Mouse (Mus musculus) heart, embryonic 13.5 days (tissue): ENCODE measurements around the gene Ccdc47. TPM values are rescaled to one million over a fixed set of nuclear protein-coding genes. Genes with fewer than 3 reads are reported as not detected.

Experiments
- ATAC-seq: fragments of 200-750 bp; cut with Nextera tagmentation; 2 replicates; pipeline ENCODE4 v1.8.0; 2017; ENCODE audit warnings: moderate TSS enrichment; ENCODE audit not compliant: insufficient number of reproducible peaks, low FRiP score, low TSS enrichment; ENCODE audit errors: extremely low read depth
- H3K27ac ChIP-seq: fragments of 300-500 bp; sonication (generic); replicated peaks from 2 replicates; pipeline ENCODE4 v1.5.1; 2015; ENCODE audit warnings: moderate library complexity, mild to moderate bottlenecking, inconsistent platforms
- H3K27me3 ChIP-seq: fragments of 300-500 bp; sonication (generic); replicated peaks from 2 replicates; pipeline ENCODE4 v1.6.1; 2015; ENCODE audit warnings: mild to moderate bottlenecking, inconsistent platforms
- H3K36me3 ChIP-seq: fragments of 300-500 bp; sonication (generic); 2 replicates; pipeline ENCODE4 v1.6.1; 2015; ENCODE audit warnings: mild to moderate bottlenecking, inconsistent platforms
- H3K4me1 ChIP-seq: fragments of 300-500 bp; sonication (generic); 2 replicates; pipeline ENCODE4 v1.6.1; 2015; ENCODE audit warnings: inconsistent platforms
- H3K4me2 ChIP-seq: fragments of 300-500 bp; sonication (generic); 2 replicates; pipeline ENCODE4 v1.6.1; 2015; ENCODE audit warnings: inconsistent platforms, mild to moderate bottlenecking, moderate library complexity
- H3K4me3 ChIP-seq: fragments of 300-500 bp; sonication (generic); 2 replicates; pipeline ENCODE4 v1.5.1; 2015; ENCODE audit warnings: moderate library complexity, mild to moderate bottlenecking, inconsistent platforms
- H3K9ac ChIP-seq: fragments of 300-500 bp; sonication (generic); 2 replicates; pipeline ENCODE4 v1.6.1; 2015; ENCODE audit warnings: inconsistent platforms, mild to moderate bottlenecking, moderate library complexity
- H3K9me3 ChIP-seq: fragments of 300-500 bp; sonication (generic); 2 replicates; pipeline ENCODE4 v1.6.1; 2016; ENCODE audit warnings: inconsistent platforms
- WGBS: fragments of 180-500 bp; shearing (Covaris S2); methylation state at CpG from one replicate; pipeline ENCODE4 v1.1.7; 2015; ENCODE audit warnings: mixed read lengths; 5-methylcytosine and 5-hydroxymethylcytosine counted together
- polyA plus RNA-seq: library from polyadenylated mRNA; unstranded; fragments of >200 nt; fragmentation: Nextera tagmentation; extraction: Ambion mirVana; gene quantifications from 2 replicates; pipeline ENCODE4 v1.2.1, GENCODE M21; 2015

Gene Ccdc47
- polyA plus RNA-seq = 79.6 and 81.5 TPM in 2 replicates

DNA sequence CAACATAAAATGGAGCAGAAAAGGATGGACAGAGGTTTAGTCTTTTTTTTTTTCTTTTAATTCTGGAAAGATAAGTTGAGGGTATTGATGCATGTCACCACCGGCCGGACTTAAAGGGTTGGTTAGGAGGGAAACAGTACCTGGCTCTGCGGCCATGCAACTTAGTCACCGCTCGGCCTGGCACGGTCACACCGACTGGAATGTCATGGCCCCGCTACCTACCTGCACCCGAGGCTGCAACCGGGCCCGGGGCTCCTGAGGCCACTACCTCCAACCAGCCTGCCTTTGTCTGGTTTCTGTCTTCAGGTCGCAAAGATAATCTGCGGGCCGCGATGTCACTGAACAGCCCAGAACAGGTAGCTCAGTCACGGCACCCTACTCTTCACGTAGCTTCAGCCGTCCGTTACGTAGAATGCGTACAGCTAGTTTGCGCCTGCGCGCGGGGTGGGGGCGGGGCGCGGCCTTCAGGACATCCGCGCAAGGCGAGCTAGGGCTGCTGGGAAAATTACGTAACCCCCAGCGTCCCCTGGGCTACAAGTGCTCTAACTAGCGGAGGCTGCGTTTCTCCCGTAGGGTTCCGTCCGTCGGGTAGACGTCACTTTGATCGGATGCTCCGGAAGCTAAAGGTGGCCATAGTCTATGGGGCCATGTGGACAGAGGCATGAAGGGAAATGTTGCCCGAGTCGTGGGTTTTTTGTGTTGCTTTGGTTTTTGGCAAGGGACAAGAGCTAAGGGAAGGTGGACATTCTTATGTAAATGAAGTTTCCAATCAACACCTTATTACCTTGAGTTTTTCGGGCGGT lies at the start of gene Ccdc47:
Gene Ccdc47, minus strand, starts transcription at position 418 of the 803 bp plus-strand sequence.
- Histone ChIP-seq H3K9ac (peak within 1 kb of the TSS; percentile 99), H3K4me1 (peaks cover 28% of the 10 kb centered on the region), H3K4me3 (peak within 1 kb of the TSS; percentile 83), H3K27ac (peak within 1 kb of the TSS; percentile 97), H3K27me3 (no peaks in the 10 kb centered on the region), H3K4me2 (peak within 1 kb of the TSS; percentile 82), H3K36me3 (peaks cover 24% of the 10 kb centered on the region), H3K9me3 (no peaks in the 10 kb centered on the region)
- WGBS = under 1% methylated on average over 46 of the region's 46 CpGs
- peak; percentile 92 for ATAC-seq

DNA sequence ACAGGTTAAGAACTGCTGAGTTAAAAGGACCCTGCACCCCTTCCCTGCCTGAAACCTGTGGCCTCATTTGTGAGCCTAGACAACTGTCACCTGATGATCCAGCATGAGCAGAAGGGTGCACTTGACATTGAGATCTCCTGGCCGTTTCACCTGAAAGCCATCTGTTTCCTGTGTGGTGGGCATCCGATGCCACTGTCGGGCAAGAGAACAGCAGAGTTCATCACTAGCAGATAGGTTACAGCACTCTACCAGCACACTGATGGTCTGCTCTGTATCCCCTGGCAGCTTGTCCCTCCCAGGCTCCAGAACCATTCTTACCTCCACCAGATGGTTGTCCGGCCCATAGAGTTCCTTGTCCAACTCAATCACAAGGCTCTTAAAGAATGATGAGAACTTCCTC lies 49.4 kb upstream of the Ccdc47 start:
- WGBS = 87% methylated on average over 4 of the region's 4 CpGs

DNA sequence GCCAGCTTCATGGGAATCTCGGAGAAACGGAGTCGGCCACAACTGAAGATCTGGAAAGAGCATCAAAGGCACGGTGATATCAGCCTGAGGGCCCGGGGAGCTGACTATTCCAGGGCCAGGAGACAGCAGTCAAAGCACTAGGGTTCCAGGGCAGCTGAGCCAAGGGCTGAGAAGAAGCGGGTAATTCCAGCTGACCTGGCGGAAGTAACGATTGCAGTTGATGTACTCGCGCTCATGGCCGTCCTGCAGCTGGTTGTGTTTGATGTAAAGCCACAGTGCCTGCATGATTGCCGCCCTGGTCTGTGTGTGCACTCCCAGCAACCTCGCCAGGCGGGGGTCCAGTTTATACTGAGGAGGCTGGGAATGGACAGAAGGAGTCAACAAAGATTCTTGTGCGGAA lies 48.8 kb upstream of the Ccdc47 start:
- 91% methylated on average over 15 of the region's 15 CpGs for WGBS
- no peaks in the 10 kb centered on the region for H3K27me3 ChIP-seq
- no peaks in the 10 kb centered on the region for H3K9me3 ChIP-seq
- H3K4me3 ChIP-seq = no peak overlapping the region
- peaks cover 26% of the 10 kb centered on the region for H3K4me1 ChIP-seq
- no peak overlapping the region for H3K4me2 ChIP-seq
- no peak overlapping the region for H3K9ac ChIP-seq
- ATAC-seq = no peak
- H3K36me3 ChIP-seq = peaks cover 76% of the 10 kb centered on the region
- no peak overlapping the region for H3K27ac ChIP-seq

More for the DNA sequence above, 49.4 kb upstream of the Ccdc47 start:
- no peak overlapping the region for H3K4me3 ChIP-seq
- H3K9me3 ChIP-seq = no peaks in the 10 kb centered on the region
- H3K4me2 ChIP-seq = no peak overlapping the region
- H3K9ac ChIP-seq = no peak overlapping the region
- no peak overlapping the region for H3K27ac ChIP-seq
- no peaks in the 10 kb centered on the region for H3K27me3 ChIP-seq
- ATAC-seq = no peak
- H3K4me1 ChIP-seq = peaks cover 31% of the 10 kb centered on the region
- peaks cover 74% of the 10 kb centered on the region for H3K36me3 ChIP-seq

DNA sequence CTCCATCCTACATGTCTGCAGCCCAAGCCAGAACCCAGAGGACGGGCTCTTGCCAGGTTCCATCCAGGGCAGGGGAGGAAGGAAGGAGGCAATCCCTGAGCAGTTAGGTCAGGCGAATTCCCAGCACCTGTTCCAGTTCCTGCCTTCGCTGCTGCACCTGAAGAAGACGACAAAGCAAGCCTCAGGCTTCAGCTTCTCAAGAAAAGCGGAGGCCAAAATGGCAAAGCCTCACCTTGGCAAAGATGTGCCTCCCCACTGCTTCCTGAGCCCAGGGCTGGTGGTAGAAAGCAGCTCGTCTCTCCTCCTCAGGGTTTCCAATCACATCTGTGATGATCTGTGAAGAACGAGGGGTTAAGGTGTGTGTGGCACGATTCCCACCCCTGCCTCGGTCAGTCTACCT lies 47.8 kb upstream of the Ccdc47 start:
- peaks cover 19% of the 10 kb centered on the region for H3K4me1 ChIP-seq
- H3K4me2 ChIP-seq = no peak overlapping the region
- ATAC-seq = no peak
- H3K36me3 ChIP-seq = peaks cover 85% of the 10 kb centered on the region
- H3K9ac ChIP-seq = no peak overlapping the region
- no peak overlapping the region for H3K27ac ChIP-seq
- H3K9me3 ChIP-seq = no peaks in the 10 kb centered on the region
- no peaks in the 10 kb centered on the region for H3K27me3 ChIP-seq
- 91% methylated on average over 9 of the region's 9 CpGs for WGBS
- no peak overlapping the region for H3K4me3 ChIP-seq

DNA sequence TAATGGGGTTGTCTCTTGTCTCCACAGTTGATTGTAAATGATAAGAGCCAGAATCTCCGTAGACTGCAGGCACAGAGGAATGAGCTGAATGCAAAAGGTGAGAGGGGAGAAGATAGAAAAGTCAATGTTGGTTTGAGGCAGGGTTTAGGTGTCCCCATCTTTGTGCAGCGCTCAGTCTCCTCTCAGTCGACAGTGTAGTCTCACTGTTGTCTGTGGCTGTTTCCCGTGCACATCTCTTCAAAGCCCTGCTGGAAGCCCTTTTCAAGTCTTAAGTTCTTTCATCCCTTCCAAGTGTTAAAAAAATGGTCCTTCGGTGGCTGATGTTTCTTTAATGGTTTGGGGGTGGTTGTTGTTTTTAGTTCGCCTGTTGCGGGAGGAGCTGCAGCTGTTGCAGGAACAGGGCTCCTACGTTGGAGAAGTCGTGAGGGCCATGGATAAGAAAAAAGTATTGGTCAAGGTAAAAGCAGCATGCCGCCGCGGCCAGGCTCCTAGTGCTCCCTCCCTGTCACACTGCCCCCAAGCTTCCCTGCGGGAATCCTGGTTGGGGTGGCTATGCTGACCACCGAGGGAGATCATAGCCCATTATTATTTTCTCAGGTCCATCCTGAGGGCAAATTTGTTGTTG lies 44.8 kb upstream of the Ccdc47 start:
- H3K27me3 ChIP-seq = no peaks in the 10 kb centered on the region
- H3K4me3 ChIP-seq = no peak overlapping the region
- H3K4me2 ChIP-seq = no peak overlapping the region
- peaks cover 13% of the 10 kb centered on the region for H3K4me1 ChIP-seq
- ATAC-seq = no peak
- H3K9me3 ChIP-seq = no peaks in the 10 kb centered on the region
- no peak overlapping the region for H3K27ac ChIP-seq
- H3K9ac ChIP-seq = no peak overlapping the region
- peaks cover 83% of the 10 kb centered on the region for H3K36me3 ChIP-seq
- 71% methylated on average over 14 of the region's 14 CpGs for WGBS

DNA sequence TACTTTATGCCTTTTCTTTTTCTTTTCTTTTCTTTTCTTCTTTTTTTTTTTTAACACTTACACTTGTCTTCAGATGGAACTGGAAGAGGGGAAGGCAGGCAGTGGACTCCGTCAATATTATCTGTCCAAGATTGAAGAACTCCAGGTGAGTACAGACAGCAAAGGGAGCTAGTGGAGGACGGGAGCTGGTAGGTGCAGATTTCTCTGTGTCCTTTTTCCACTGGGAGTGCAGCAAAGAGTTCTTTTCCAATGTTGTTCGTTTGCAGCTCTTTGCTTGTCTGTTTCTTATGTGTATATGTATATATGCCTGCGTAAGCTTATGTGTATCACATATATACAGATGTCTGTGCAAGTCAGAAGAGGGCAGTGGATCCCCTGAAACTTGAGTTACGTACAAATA lies 40.6 kb upstream of the Ccdc47 start:
- WGBS = 55% methylated on average over 5 of the region's 5 CpGs
- peak overlapping the region; percentile 74; the same call in 1 of the 2 replicates for H3K27ac ChIP-seq
- H3K4me2 ChIP-seq = peak overlapping the region; percentile 99
- no peaks in the 10 kb centered on the region for H3K27me3 ChIP-seq
- peaks cover 68% of the 10 kb centered on the region for H3K36me3 ChIP-seq
- peak overlapping the region; percentile 80 for H3K4me3 ChIP-seq
- H3K9ac ChIP-seq = peak overlapping the region; percentile 89
- H3K9me3 ChIP-seq = no peaks in the 10 kb centered on the region
- no peak for ATAC-seq
- H3K4me1 ChIP-seq = peaks cover 25% of the 10 kb centered on the region

DNA sequence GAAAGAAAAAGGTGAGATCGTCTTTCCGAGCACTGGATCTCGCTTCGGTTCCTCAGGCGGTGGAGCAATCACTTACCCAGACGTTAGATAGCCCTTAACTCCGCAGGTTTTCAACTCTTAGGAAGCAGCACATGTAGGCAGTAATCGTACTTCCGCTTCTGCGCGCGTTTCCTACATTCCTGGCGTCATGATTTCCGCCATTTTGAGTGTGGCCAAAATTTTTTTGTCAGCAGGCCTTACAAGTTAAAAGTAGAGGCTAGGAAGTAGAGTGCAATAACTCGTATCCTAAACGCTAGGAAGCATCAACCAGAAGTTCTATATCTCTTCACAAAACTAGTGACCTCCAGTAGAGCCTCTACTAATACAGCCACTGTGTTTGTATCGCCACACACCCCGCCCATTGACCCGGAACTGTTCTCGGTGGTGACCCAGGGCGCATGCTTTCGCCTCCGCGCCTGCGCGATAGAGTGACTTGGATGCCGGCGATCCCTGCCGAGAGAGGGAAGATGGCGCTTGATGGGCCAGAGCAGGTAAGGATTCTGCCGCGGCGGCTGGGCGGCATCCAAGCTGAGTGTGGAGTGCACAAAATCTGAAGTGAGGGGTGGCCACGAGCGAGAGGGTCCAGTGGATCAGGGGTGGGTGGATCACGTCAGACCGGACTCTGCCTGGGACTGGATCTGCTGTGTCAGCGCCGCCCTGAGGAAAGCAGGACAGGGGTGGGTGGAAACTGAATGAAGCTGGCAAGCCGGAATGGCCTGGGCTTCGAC lies 39.7 kb upstream of the Ccdc47 start, which contains the start of the genes Ftsj3 and Psmc5:
Gene Ftsj3, minus strand, starts transcription at position 395 of the 767 bp plus-strand sequence.
Gene Psmc5, plus strand, starts transcription at position 470 of the 767 bp plus-strand sequence.
- WGBS = under 1% methylated on average over 42 of the region's 42 CpGs
- Histone ChIP-seq H3K9ac (peak within 1 kb of the TSS; percentile 89), H3K9me3 (no peaks in the 10 kb centered on the region), H3K4me3 (peak within 1 kb of the TSS; percentile 80), H3K4me1 (peaks cover 25% of the 10 kb centered on the region), H3K27ac (peak within 1 kb of the TSS; percentile 74), H3K4me2 (peak within 1 kb of the TSS; percentile 99), H3K27me3 (no peaks in the 10 kb centered on the region), H3K36me3 (peaks cover 68% of the 10 kb centered on the region)
- peak; percentile 85 for ATAC-seq

DNA sequence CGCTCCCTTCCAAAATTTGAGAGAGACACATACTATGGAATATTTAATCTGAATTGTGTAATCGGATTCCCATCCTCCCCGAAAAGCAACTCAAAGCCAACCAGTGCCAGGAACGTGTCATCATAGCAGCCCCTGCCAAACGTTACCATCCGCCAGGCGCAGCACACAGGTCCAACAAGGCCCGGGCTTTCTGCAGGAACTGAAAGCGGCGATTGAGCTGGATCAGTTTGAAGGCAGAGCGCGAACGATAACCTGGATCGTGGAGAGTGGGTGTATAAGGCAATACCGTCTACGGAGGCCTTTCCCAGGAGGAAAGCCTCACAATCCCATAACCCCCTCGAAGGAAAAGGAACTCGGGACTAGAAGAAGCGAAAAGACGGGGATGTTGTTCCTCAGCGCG lies 39.0 kb upstream of the Ccdc47 start:
- peaks cover 70% of the 10 kb centered on the region for H3K36me3 ChIP-seq
- H3K9ac ChIP-seq = peak overlapping the region; percentile 89
- peak overlapping the region; percentile 74 for H3K27ac ChIP-seq
- H3K27me3 ChIP-seq = no peaks in the 10 kb centered on the region
- WGBS = 2% methylated on average over 22 of the region's 22 CpGs
- no peak for ATAC-seq
- H3K4me3 ChIP-seq = peak overlapping the region; percentile 80
- H3K9me3 ChIP-seq = no peaks in the 10 kb centered on the region
- H3K4me1 ChIP-seq = peaks cover 25% of the 10 kb centered on the region
- peak overlapping the region; percentile 99 for H3K4me2 ChIP-seq

DNA sequence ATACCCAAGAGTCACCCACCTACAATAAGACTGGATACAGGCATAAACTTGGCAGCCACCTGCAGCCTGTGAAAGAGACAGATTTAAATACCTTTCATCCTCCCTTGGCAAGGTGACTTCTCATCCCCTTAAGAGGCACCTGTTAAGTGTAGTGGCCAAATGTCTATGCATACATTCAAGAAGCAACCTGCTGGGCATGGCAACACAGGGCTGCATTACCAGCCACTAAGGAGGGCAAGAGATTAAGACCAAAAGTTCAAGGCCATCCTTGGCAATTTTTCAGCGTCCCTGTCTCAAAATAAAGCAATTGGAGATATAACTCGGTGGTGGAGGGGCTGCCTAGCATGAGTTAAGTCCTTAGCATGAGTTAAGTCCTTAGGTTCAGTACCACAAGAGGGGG lies 38.6 kb upstream of the Ccdc47 start:
- Histone ChIP-seq H3K4me2 (peak overlapping the region; percentile 99), H3K4me1 (peaks cover 25% of the 10 kb centered on the region), H3K9me3 (no peaks in the 10 kb centered on the region), H3K27ac (peak overlapping the region; percentile 74; the same call in 1 of the 2 replicates), H3K4me3 (peak overlapping the region; percentile 80), H3K36me3 (peaks cover 73% of the 10 kb centered on the region), H3K27me3 (no peaks in the 10 kb centered on the region), H3K9ac (peak overlapping the region; percentile 89)
- 15% methylated on average over 2 of the region's 2 CpGs for WGBS
- ATAC-seq = no peak

DNA sequence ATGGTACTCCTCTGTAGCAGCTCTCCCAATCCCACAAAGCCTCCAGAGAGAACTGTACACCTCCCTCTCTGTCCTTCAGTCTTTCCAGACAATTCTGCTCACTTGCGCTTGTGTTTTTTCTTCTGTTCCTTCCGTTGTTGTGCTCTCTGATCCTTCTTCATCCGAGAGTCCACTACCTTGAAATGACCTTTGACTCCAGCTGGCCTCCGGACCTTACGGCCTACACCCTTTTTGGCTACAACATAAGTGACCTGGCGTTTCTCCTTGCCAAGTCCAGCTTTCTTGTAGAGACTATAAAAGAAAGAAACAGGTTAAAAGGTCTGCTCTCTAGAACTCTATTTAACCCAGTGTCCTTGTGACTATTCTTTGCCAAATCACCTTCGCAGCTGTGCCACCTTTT lies 33.2 kb upstream of the Ccdc47 start:
- 81% methylated on average over 7 of the region's 7 CpGs for WGBS

DNA sequence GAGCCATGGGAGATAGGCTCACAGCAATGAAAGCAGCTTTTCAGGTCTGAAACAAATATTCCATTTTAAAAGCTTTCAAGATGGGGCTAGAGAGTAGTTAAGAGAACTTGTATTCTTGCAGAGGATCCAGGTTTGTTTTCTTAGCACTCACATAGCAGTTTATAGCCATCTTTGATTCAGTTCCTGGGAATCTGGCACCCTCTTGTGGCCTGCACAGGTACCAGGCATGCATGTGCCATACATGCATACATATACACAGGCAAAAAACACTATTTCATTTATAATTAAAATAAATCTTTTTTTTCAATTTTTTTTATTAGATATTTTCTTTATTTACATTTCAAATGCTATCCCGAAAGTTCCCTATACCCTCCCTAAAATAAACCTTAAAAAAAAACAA lies 30.7 kb upstream of the Ccdc47 start:
- ATAC-seq = no peak
- Histone ChIP-seq H3K9ac (no peak overlapping the region), H3K9me3 (peaks cover 7% of the 10 kb centered on the region), H3K27me3 (no peaks in the 10 kb centered on the region), H3K4me1 (no peaks in the 10 kb centered on the region), H3K4me2 (no peak overlapping the region), H3K36me3 (peaks cover 99% of the 10 kb centered on the region), H3K27ac (no peak overlapping the region), H3K4me3 (no peak overlapping the region)
- WGBS = 100% methylated on average over 1 of the region's 1 CpGs

More for the DNA sequence above, 33.2 kb upstream of the Ccdc47 start:
- Histone ChIP-seq H3K9me3 (peaks cover 7% of the 10 kb centered on the region), H3K36me3 (peaks cover 99% of the 10 kb centered on the region), H3K27ac (no peak overlapping the region), H3K4me3 (no peak overlapping the region), H3K4me2 (no peak overlapping the region), H3K9ac (no peak overlapping the region), H3K27me3 (no peaks in the 10 kb centered on the region), H3K4me1 (peaks cover 3% of the 10 kb centered on the region)
- no peak for ATAC-seq
